Mouse (Mus musculus): Measurements from ENCODE around the gene Phb2. TPM values are rescaled to one million over a fixed set of nuclear protein-coding genes. Genes with fewer than 3 reads are reported as not detected.

Gene Phb2
- polyA plus RNA-seq, 1 experiment from 2014 or later: 370 TPM

DNA sequence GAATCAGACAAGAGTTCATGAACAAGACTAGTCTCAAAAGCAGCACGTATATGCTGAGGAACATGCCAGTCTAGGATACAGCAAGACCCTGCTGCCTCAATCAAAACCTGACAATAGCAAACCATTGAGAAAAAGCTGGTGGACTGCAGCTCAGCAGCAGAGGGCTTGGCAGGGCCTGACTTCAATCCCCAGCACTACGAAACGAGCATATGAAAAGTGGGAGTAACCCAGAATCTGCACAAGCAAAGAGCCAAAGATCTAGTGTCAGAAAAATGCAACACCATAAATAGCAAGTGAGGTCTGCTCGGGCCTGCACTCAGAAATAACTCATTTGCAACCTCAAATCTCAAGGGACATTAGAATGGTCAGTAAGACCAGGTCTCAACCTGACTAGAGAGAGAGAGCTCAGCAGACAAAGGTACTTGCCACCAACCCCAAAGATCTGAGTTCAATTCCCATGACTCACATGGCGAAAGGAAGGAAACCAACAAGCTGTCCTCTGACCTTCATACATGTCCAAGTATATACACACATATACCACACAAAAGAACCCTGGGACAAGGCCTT, 6.0 kb upstream of the Phb2 start:
- Histone ChIP-seq H3K27ac (ENCODE audit: low read depth, low read length) (no peak overlapping the region), H3K9ac (ENCODE audit: low read length) (no peak overlapping the region), H3K4me3 (ENCODE audit: low read depth, low read length) (no peak overlapping the region), H3K4me2 (ENCODE audit: low read depth) (no peak overlapping the region), H3K9me3 (ENCODE audit: control insufficient read depth, low read length) (no peaks in the 10 kb centered on the region), H3K27me3 (ENCODE audit: control insufficient read depth, insufficient read depth, low read length) (no peaks in the 10 kb centered on the region), H3K36me3 (ENCODE audit: control insufficient read depth, insufficient read depth, low read length) (peaks cover 8% of the 10 kb centered on the region; the same call in 1 of the 2 replicates), H3K4me1 (ENCODE audit: control insufficient read depth, insufficient read depth, low read length) (peaks cover 3% of the 10 kb centered on the region; the same call in 1 of the 2 replicates)
- no peak for DNase-seq (ENCODE audit: low spot score)
- WGBS: 90% methylated on average over 5 of the region's 5 CpGs
- ATAC-seq (ENCODE audit: insufficient read depth, low FRiP score, low TSS enrichment): no peak

DNA sequence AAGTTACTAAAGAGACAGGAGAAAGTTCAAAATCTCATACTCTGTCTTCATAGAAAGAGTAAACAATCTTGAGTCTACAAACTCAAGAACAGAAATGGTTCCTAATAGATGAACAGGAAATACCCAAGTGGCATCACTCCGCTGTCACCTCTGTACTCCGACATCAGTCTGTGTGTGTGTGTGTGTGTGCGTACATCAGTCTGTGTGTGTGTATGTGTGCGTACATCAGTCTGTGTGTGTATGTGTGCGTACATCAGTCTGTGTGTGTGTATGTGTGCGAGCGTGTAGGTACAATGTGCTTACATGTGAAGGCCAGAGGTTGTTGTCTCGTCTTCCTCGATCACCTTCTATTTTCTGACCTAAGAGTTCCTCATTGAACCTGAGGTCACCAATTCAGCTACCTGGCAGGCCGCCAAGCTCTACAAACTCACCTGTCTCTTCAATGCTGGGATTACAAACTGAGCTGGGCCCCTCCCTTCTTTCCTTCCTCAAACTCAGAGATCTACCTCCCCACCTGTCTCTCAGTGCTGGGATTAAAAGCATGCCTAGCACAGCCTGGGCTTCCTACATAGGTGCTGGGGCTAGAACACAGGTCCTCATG, 3.7 kb upstream of the Phb2 start:
- no peak for DNase-seq (ENCODE audit: low spot score)
- H3K4me3 ChIP-seq (ENCODE audit: low read depth, low read length): no peak overlapping the region
- H3K36me3 ChIP-seq (ENCODE audit: control insufficient read depth, insufficient read depth, low read length): peaks cover 8% of the 10 kb centered on the region; the same call in 1 of the 2 replicates
- no peaks in the 10 kb centered on the region for H3K9me3 ChIP-seq (ENCODE audit: control insufficient read depth, low read length)
- no peak overlapping the region for H3K9ac ChIP-seq (ENCODE audit: low read length)
- H3K27me3 ChIP-seq (ENCODE audit: control insufficient read depth, insufficient read depth, low read length): no peaks in the 10 kb centered on the region
- 95% methylated on average over 10 of the region's 10 CpGs for WGBS
- peaks cover 9% of the 10 kb centered on the region for H3K4me1 ChIP-seq (ENCODE audit: control insufficient read depth, insufficient read depth, low read length)
- H3K27ac ChIP-seq (ENCODE audit: low read depth, low read length): no peak overlapping the region
- no peak for ATAC-seq (ENCODE audit: insufficient read depth, low FRiP score, low TSS enrichment)
- no peak overlapping the region for H3K4me2 ChIP-seq (ENCODE audit: low read depth)

- Histone ChIP-seq H3K4me2 (ENCODE audit: low read depth) (peak overlapping the region; percentile 96), H3K9me3 (ENCODE audit: control insufficient read depth, low read length) (no peaks in the 10 kb centered on the region), H3K36me3 (ENCODE audit: control insufficient read depth, insufficient read depth, low read length) (peaks cover 6% of the 10 kb centered on the region), H3K4me1 (ENCODE audit: control insufficient read depth, insufficient read depth, low read length) (peaks cover 11% of the 10 kb centered on the region), H3K27ac (ENCODE audit: low read depth, low read length) (no peak overlapping the region; the same call in 1 of the 2 replicates), H3K27me3 (ENCODE audit: control insufficient read depth, insufficient read depth, low read length) (no peaks in the 10 kb centered on the region), H3K4me3 (ENCODE audit: low read depth, low read length) (peak overlapping the region; percentile 85), H3K9ac (ENCODE audit: low read length) (peak overlapping the region; percentile 84)
- no peak for DNase-seq (ENCODE audit: low spot score)
- no peak for ATAC-seq (ENCODE audit: insufficient read depth, low FRiP score, low TSS enrichment)
- WGBS: 19% methylated on average over 11 of the region's 11 CpGs
These were observed 782 bp downstream of the Phb2 start for GRCm38 (mm10) chr6:124712918-124713317.

DNA sequence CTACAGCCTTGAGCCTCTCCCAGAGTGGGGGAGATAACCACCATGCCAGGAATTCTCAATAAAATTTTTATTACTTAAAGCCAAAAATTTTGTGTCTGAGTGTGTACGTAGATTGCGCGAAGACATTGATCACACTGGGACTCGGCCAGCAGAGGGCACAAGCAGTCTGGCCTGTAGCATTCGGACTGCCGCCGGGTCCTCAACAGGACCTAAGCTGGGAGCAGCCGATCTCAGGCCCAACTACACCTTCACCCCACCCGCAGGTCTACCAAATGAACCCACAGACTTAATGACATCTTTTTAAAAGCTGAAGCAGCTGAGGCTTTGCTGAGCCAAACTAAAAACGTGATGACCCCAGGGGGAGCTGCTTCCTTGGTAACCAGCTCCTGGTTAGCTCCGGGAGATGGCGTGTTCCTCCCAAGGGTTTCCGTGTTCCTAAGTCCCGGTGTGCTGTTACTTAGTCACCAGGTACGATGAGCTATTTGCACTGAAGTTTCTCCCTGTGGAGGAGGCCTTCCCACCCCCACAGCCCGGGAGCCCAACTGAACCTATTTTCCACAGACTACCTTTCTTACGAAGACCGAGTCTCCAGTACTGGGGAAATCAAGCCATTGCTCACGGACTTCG, 4.8 kb downstream of the Phb2 start:
- no peaks in the 10 kb centered on the region for H3K9me3 ChIP-seq (ENCODE audit: control insufficient read depth, low read length)
- ATAC-seq (ENCODE audit: insufficient read depth, low FRiP score, low TSS enrichment) (no peak), DNase-seq (ENCODE audit: low spot score) (peak; percentile 65)
- H3K4me1 ChIP-seq (ENCODE audit: control insufficient read depth, insufficient read depth, low read length): peaks cover 8% of the 10 kb centered on the region
- H3K4me2 ChIP-seq (ENCODE audit: low read depth): no peak overlapping the region
- H3K9ac ChIP-seq (ENCODE audit: low read length): no peak overlapping the region
- H3K27ac ChIP-seq (ENCODE audit: low read depth, low read length): no peak overlapping the region
- WGBS: 73% methylated on average over 20 of the region's 20 CpGs
- peaks cover 6% of the 10 kb centered on the region for H3K36me3 ChIP-seq (ENCODE audit: control insufficient read depth, insufficient read depth, low read length)
- no peaks in the 10 kb centered on the region for H3K27me3 ChIP-seq (ENCODE audit: control insufficient read depth, insufficient read depth, low read length)
- H3K4me3 ChIP-seq (ENCODE audit: low read depth, low read length): no peak overlapping the region

- no peak overlapping the region for H3K4me2 ChIP-seq (ENCODE audit: low read depth)
- H3K9me3 ChIP-seq (ENCODE audit: control insufficient read depth, low read length): no peaks in the 10 kb centered on the region
- H3K4me3 ChIP-seq (ENCODE audit: low read depth, low read length): no peak overlapping the region
These were observed 5.8 kb downstream of the Phb2 start for GRCm38 (mm10) chr6:124717968-124718367.

DNA sequence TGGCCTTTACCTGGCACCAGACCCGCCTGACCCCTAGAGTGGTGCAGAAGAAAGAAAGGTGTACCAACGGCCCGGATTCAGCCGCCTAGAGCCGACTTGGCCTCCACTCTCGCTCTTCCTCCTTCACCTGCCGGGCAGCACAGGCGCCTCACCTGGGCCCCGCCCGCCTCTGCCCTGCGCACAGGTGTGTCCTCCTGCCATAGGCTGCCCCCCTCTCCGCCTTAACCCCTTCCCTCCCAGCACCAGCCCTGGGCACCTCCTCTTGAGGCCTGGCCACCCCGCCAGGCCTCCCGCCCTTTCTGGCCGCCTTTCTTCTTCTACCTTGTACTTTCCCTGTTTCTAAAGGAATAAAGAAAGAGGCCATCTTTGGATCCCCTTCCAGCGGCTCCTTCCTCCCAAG, 6.6 kb downstream of the Phb2 start:
- ATAC-seq (ENCODE audit: insufficient read depth, low FRiP score, low TSS enrichment) (no peak), DNase-seq (ENCODE audit: low spot score) (no peak)

More at GRCm38 (mm10) chr6:124717968-124718367, 5.8 kb downstream of the Phb2 start:
- H3K36me3 ChIP-seq (ENCODE audit: control insufficient read depth, insufficient read depth, low read length): peaks cover 6% of the 10 kb centered on the region
- 85% methylated on average over 13 of the region's 13 CpGs for WGBS
- no peak for DNase-seq (ENCODE audit: low spot score)
- ATAC-seq (ENCODE audit: insufficient read depth, low FRiP score, low TSS enrichment): no peak
- H3K27me3 ChIP-seq (ENCODE audit: control insufficient read depth, insufficient read depth, low read length): no peaks in the 10 kb centered on the region
- H3K9ac ChIP-seq (ENCODE audit: low read length): no peak overlapping the region
- no peak overlapping the region for H3K27ac ChIP-seq (ENCODE audit: low read depth, low read length)
- peaks cover 6% of the 10 kb centered on the region for H3K4me1 ChIP-seq (ENCODE audit: control insufficient read depth, insufficient read depth, low read length)

GRCm38 (mm10) chr6:124719354-124719978, 7.3 kb downstream of the Phb2 start:
- H3K27me3 ChIP-seq (ENCODE audit: control insufficient read depth, insufficient read depth, low read length): no peaks in the 10 kb centered on the region
- H3K4me2 ChIP-seq (ENCODE audit: low read depth): no peak overlapping the region
- H3K27ac ChIP-seq (ENCODE audit: low read depth, low read length): no peak overlapping the region
- no peak overlapping the region for H3K9ac ChIP-seq (ENCODE audit: low read length)
- ATAC-seq (ENCODE audit: insufficient read depth, low FRiP score, low TSS enrichment): no peak
- WGBS: 76% methylated on average over 7 of the region's 7 CpGs
- no peaks in the 10 kb centered on the region for H3K4me1 ChIP-seq (ENCODE audit: control insufficient read depth, insufficient read depth, low read length)
- peaks cover 6% of the 10 kb centered on the region; the same call in 1 of the 2 replicates for H3K36me3 ChIP-seq (ENCODE audit: control insufficient read depth, insufficient read depth, low read length)
- DNase-seq (ENCODE audit: low spot score): no peak
- H3K9me3 ChIP-seq (ENCODE audit: control insufficient read depth, low read length): no peaks in the 10 kb centered on the region
- no peak overlapping the region for H3K4me3 ChIP-seq (ENCODE audit: low read depth, low read length)

More for the DNA sequence above, 6.6 kb downstream of the Phb2 start:
- Histone ChIP-seq H3K27ac (ENCODE audit: low read depth, low read length) (no peak overlapping the region), H3K4me1 (ENCODE audit: control insufficient read depth, insufficient read depth, low read length) (no peaks in the 10 kb centered on the region; the same call in 1 of the 2 replicates), H3K9ac (ENCODE audit: low read length) (no peak overlapping the region), H3K36me3 (ENCODE audit: control insufficient read depth, insufficient read depth, low read length) (peaks cover 6% of the 10 kb centered on the region), H3K9me3 (ENCODE audit: control insufficient read depth, low read length) (no peaks in the 10 kb centered on the region), H3K4me3 (ENCODE audit: low read depth, low read length) (no peak overlapping the region), H3K4me2 (ENCODE audit: low read depth) (no peak overlapping the region), H3K27me3 (ENCODE audit: control insufficient read depth, insufficient read depth, low read length) (no peaks in the 10 kb centered on the region)
- WGBS: 58% methylated on average over 11 of the region's 16 CpGs

DNA sequence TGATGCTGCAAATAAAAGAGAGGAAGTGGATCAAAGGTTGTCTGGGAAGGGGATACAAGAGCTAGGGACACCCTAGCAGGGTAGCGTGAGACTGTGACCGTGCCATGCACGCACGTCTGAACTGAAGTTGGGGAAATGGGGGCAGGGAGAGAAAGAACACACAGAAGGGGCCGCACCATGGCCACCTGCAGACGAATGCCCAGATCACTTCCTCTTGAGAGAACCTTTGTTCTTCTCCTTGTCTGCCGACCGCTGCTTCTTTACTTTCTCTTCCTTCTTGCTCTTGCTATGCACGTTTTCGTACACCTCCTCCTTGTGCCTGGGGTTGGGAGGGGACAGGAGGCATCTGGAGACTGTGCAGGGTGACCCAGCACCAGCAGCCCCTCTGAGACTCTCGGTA, 8.8 kb downstream of the Phb2 start:
- no peak overlapping the region for H3K27ac ChIP-seq (ENCODE audit: low read depth, low read length)
- ATAC-seq (ENCODE audit: insufficient read depth, low FRiP score, low TSS enrichment): no peak
- no peak for DNase-seq (ENCODE audit: low spot score)
- H3K27me3 ChIP-seq (ENCODE audit: control insufficient read depth, insufficient read depth, low read length): no peaks in the 10 kb centered on the region
- no peaks in the 10 kb centered on the region for H3K9me3 ChIP-seq (ENCODE audit: control insufficient read depth, low read length)
- no peak overlapping the region for H3K4me3 ChIP-seq (ENCODE audit: low read depth, low read length)
- no peaks in the 10 kb centered on the region for H3K4me1 ChIP-seq (ENCODE audit: control insufficient read depth, insufficient read depth, low read length)
- H3K9ac ChIP-seq (ENCODE audit: low read length): no peak overlapping the region
- H3K36me3 ChIP-seq (ENCODE audit: control insufficient read depth, insufficient read depth, low read length): peaks cover 3% of the 10 kb centered on the region; the same call in 1 of the 2 replicates
- 68% methylated on average over 11 of the region's 11 CpGs for WGBS
- no peak overlapping the region for H3K4me2 ChIP-seq (ENCODE audit: low read depth)

Measured in neural tube, embryonic 11.5 days (tissue).